Mouse (Mus musculus): Measurements from ENCODE around the gene Pcsk4. TPM values are rescaled to one million over a fixed set of nuclear protein-coding genes. Genes with fewer than 3 reads are reported as not detected.

Pcsk4 gene
- total and polyA plus RNA-seq, 3 experiments: 0.46 to 1.1 TPM; not detected in 1

DNA sequence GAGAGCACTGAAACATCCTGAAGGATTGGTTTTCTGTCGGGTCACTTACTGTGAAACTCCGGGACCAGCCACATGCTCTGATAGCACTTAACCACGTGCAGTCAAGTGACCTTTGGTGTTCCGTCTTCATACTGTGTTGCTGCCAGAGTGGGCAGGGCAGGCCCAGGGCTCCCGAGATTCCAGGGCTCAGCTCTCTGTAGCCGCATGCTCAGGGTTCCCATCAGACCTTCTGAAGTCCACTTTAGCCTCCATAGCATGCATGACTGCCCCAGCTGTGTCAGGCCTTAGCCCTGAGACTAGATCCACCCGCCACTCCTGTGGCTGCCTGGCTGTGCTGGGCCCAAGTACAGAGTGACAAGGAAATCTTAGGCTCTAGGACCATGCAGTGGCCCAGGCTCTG, 48.0 kb downstream of the Pcsk4 start:
- 0 out of 2 replicates have a peak, but pooled peaks have one; percentile 35 for TF ChIP-seq MYC (IDR thresholded peaks at IDR 0.05; ENCODE audit: low read depth, low read length)
- TF ChIP-seq SIN3A (IDR thresholded peaks at IDR 0.05; ENCODE audit: low read length): no peak
- Histone ChIP-seq H3K9me3 (replicated peaks; ENCODE audit: low read length) (no peaks in the 10 kb centered on the region), H3K4me1 (ENCODE audit: control insufficient read depth in 1 of 2, insufficient read depth in 2 of 2) (peaks cover 53 to 78% of the 10 kb centered on the region in 2 experiments), H3K79me2 (replicated peaks; ENCODE audit: control insufficient read depth, extremely low read depth, insufficient read depth, poor library complexity, severe bottlenecking) (no peaks in the 10 kb centered on the region), H3K4me3 (replicated peaks in 1 of 3; ENCODE audit: low read depth in 2 of 3, low read length in 2 of 3, poor library complexity in 1 of 3) (no peak overlapping the region), H3K36me3 (replicated peaks in 1 of 2; ENCODE audit: control insufficient read depth in 1 of 2, insufficient read depth in 1 of 2, low read length in 1 of 2) (peaks cover 73 to 94% of the 10 kb centered on the region in 2 experiments), H3K4me2 (ENCODE audit: insufficient read depth, low read depth, poor library complexity, severe bottlenecking) (peak overlapping the region; percentile 25; the same call in 1 of the 2 replicates), H3K9ac (ENCODE audit: insufficient read depth, low read depth) (peak overlapping the region; percentile 14; the same call in 1 of the 2 replicates), H3K27me3 (replicated peaks) (no peaks in the 10 kb centered on the region), H3K27ac (ENCODE audit: insufficient read depth, low read depth) (peak overlapping the region; percentile 91)
- dilution Hi-C loops (cut with MboI; ENCODE audit: extremely low pct_ligation_motif_present, extremely low pct_unique_long_range_greater_than_20kb, low sequenced_read_pairs): no loop called here
- no peak for DNase-seq (ENCODE audit: extremely low read depth)
- in situ Hi-C loops (cut with MboI; ENCODE audit: low pct_ligation_motif_present, low pct_unique_long_range_greater_than_20kb, low sequenced_read_pairs): no loop called here

DNA sequence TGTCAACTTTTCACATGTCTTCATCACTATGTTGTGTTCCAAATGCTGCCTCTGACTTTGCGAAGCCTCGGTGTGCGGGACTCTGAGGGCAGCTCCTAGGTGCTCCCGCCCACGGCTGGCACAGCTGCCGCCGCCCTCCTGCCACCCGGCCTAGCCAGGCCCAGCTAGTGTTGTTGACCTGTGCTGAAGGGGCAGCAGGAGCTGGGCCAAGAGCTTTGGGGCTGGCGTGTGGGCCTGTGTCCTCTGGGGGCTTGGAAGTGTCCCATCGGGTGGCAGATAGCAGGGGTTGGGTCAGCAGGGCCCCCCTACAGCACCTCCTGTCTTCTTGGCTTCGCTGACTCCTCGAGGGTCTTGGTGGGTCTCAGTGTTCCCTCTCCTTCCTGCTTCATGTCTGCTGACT, 50.0 kb downstream of the Pcsk4 start:
- no peak for DNase-seq (ENCODE audit: extremely low read depth)
- Histone ChIP-seq H3K4me3 (replicated peaks in 1 of 3; ENCODE audit: low read depth in 2 of 3, low read length in 2 of 3, poor library complexity in 1 of 3) (no peak overlapping the region), H3K9me3 (replicated peaks; ENCODE audit: low read length) (no peaks in the 10 kb centered on the region), H3K9ac (ENCODE audit: insufficient read depth, low read depth) (no peak overlapping the region), H3K36me3 (replicated peaks in 1 of 2; ENCODE audit: control insufficient read depth in 1 of 2, insufficient read depth in 1 of 2, low read length in 1 of 2) (peaks cover 75 to 94% of the 10 kb centered on the region in 2 experiments), H3K27me3 (replicated peaks) (no peaks in the 10 kb centered on the region), H3K4me1 (ENCODE audit: control insufficient read depth in 1 of 2, insufficient read depth in 2 of 2) (peaks cover 35 to 61% of the 10 kb centered on the region in 2 experiments), H3K27ac (ENCODE audit: insufficient read depth, low read depth) (no peak overlapping the region), H3K79me2 (replicated peaks; ENCODE audit: control insufficient read depth, extremely low read depth, insufficient read depth, poor library complexity, severe bottlenecking) (peaks cover 7% of the 10 kb centered on the region; the same call in 1 of the 2 replicates), H3K4me2 (ENCODE audit: insufficient read depth, low read depth, poor library complexity, severe bottlenecking) (no peak overlapping the region)
- TF ChIP-seq SIN3A (IDR thresholded peaks at IDR 0.05; ENCODE audit: low read length) (no peak), USF2 (conservative IDR thresholded peaks at IDR 0.05; ENCODE audit: low read depth, low read length) (no peak), SMC3 (IDR thresholded peaks at IDR 0.05; ENCODE audit: low read depth, low read length) (no peak), MAFK (IDR thresholded peaks at IDR 0.05; ENCODE audit: insufficient replicate concordance, low read length) (no peak), ZKSCAN1 (IDR thresholded peaks at IDR 0.05; ENCODE audit: borderline replicate concordance, low read depth, low read length) (no peak), CTCF (conservative IDR thresholded peaks at IDR 0.05 in 1 of 2, IDR thresholded peaks at IDR 0.05 in 1 of 2; ENCODE audit: low read depth in 2 of 2, low read length in 2 of 2) (no peak), TBP (conservative IDR thresholded peaks at IDR 0.05; ENCODE audit: low read depth, low read length) (no peak), E2F4 (IDR thresholded peaks at IDR 0.05; ENCODE audit: insufficient replicate concordance, low read depth, low read length) (no peak), USF1 (IDR thresholded peaks at IDR 0.05; ENCODE audit: low read depth, low read length) (no peak), ZC3H11A (IDR thresholded peaks at IDR 0.05; ENCODE audit: low read depth, low read length) (no peak), ELF1 (IDR thresholded peaks at IDR 0.05; ENCODE audit: low read depth, low read length) (no peak), NELFE (IDR thresholded peaks at IDR 0.05; ENCODE audit: low read depth, low read length) (no peak), RCOR1 (conservative IDR thresholded peaks at IDR 0.05; ENCODE audit: low read depth, low read length) (no peak), POLR2A (IDR thresholded peaks at IDR 0.05; ENCODE audit: low read depth, low read length) (no peak), JUN (IDR thresholded peaks at IDR 0.05; ENCODE audit: insufficient read depth, low read depth, low read length) (no peak), POLR2AphosphoS2 (IDR thresholded peaks at IDR 0.05; ENCODE audit: low read depth, low read length) (no peak), JUND (conservative IDR thresholded peaks at IDR 0.05; ENCODE audit: low read depth, low read length) (no peak), IRF4 (IDR thresholded peaks at IDR 0.05; ENCODE audit: low read depth, low read length) (no peak), ETS1 (conservative IDR thresholded peaks at IDR 0.05; ENCODE audit: low read depth, low read length) (no peak)
- dilution Hi-C loops (cut with MboI; ENCODE audit: extremely low pct_ligation_motif_present, extremely low pct_unique_long_range_greater_than_20kb, low sequenced_read_pairs) (no loop called here), in situ Hi-C loops (cut with MboI; ENCODE audit: low pct_ligation_motif_present, low pct_unique_long_range_greater_than_20kb, low sequenced_read_pairs) (no loop called here)
